Mouse (Mus musculus) heart, postnatal 0 days (tissue): ENCODE data around the gene Hspg2. TPM values are rescaled to one million over a fixed set of nuclear protein-coding genes. Genes with fewer than 3 reads are reported as not detected.

Source experiments
- ATAC-seq: fragments of 200-750 bp; cut with Nextera tagmentation; 2 replicates; pipeline ENCODE4 v1.8.0; 2017; ENCODE audit warnings: low read depth, moderate number of reproducible peaks, moderate library complexity; ENCODE audit not compliant: insufficient read depth
- DNase-seq: peaks from one replicate; pipeline ENCODE4 v3.0.0-alpha.2; 2016; ENCODE audit warnings: low spot score
- H3K27ac ChIP-seq: fragments of 300-500 bp; sonication (generic); 2 replicates; pipeline ENCODE4 v1.5.1; 2014; ENCODE audit warnings: low read depth, mild to moderate bottlenecking
- H3K27me3 ChIP-seq: fragments of 300-500 bp; sonication (generic); 2 replicates; pipeline ENCODE4 v1.6.1; 2014; ENCODE audit warnings: low read length, mixed read lengths; ENCODE audit not compliant: control insufficient read depth, insufficient read depth
- H3K36me3 ChIP-seq: fragments of 300-500 bp; sonication (generic); replicated peaks from 2 replicates; pipeline ENCODE4 v1.6.1; 2014; ENCODE audit warnings: low read length, mixed read lengths; ENCODE audit not compliant: control insufficient read depth, insufficient read depth
- H3K4me1 ChIP-seq: fragments of 300-500 bp; sonication (generic); 2 replicates; pipeline ENCODE4 v1.6.1; 2014; ENCODE audit warnings: antibody characterized with exemption; ENCODE audit not compliant: control insufficient read depth, insufficient read depth
- H3K4me2 ChIP-seq: fragments of 300-500 bp; sonication (generic); 2 replicates; pipeline ENCODE4 v1.6.1; 2014; ENCODE audit warnings: low read depth, mild to moderate bottlenecking, low read length, moderate library complexity
- H3K4me3 ChIP-seq: fragments of 300-500 bp; sonication (generic); 2 replicates; pipeline ENCODE4 v1.5.1; 2014; ENCODE audit warnings: low read depth, low read length
- H3K9ac ChIP-seq: fragments of 300-500 bp; sonication (generic); replicated peaks from 2 replicates; pipeline ENCODE4 v1.6.1; 2014; ENCODE audit warnings: low read depth, low read length, mixed read lengths
- H3K9me3 ChIP-seq: fragments of 300-500 bp; sonication (generic); replicated peaks from 2 replicates; pipeline ENCODE4 v1.6.1; 2016; ENCODE audit warnings: low read length; ENCODE audit not compliant: control insufficient read depth
- CTCF ChIP-seq: IDR thresholded peaks from 2 replicates; pipeline ENCODE4 v1.5.1; 2016; ENCODE audit warnings: antibody characterized with exemption, control low read depth, low read depth
- EP300 ChIP-seq: IDR thresholded peaks from 2 replicates; pipeline ENCODE4 v1.6.1; 2016; ENCODE audit warnings: antibody characterized with exemption, low read depth
- WGBS: fragments of 180-500 bp; shearing (Covaris S2); extraction: QIAGEN DNeasy Blood & Tissue Kit; methylation state at CpG from one replicate; pipeline ENCODE4 v1.1.7; 2014; 5-methylcytosine and 5-hydroxymethylcytosine counted together
- polyA plus RNA-seq: library from polyadenylated mRNA; unstranded; fragments of >200 nt; fragmentation: Nextera tagmentation; extraction: Ambion mirVana; gene quantifications from 2 replicates; pipeline ENCODE4 v1.2.1, GENCODE M21; 2015
- total RNA-seq: library from RNA; depleted of rRNA; stranded (reverse); fragments of >200 nt; gene quantifications from 2 replicates; pipeline ENCODE4 v1.2.3, GENCODE M21; 2014; ENCODE audit warnings: low replicate concordance

Hspg2 gene
- total and polyA plus RNA-seq, 2 experiments from 2014 or later, result 42.4 to 473 TPM

DNA sequence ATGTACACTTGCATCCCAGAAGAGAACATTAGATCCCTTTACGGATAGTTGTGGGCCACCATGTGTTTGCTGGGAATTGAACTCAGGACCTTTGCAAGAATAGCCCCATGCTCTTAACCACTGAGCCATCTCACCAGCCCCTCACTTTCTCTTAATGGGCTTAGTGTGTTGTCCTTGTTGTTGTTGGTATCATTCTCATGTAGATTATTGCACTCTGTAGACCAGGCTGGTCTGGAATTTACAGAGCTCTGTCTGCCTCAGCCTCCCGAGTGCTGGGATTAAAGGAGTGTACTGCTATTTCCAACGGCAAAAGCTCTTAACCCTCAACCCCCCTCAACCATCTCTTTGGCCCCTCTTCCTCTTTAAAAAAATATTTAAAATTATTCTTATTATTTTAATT lies 121.0 kb downstream of the Hspg2 start:
- no peaks in the 10 kb centered on the region for H3K27me3 ChIP-seq
- no peak overlapping the region for H3K4me2 ChIP-seq
- H3K9ac ChIP-seq, result no peak overlapping the region
- H3K4me1 ChIP-seq, result no peaks in the 10 kb centered on the region
- no peak overlapping the region for H3K4me3 ChIP-seq
- H3K27ac ChIP-seq, result no peak overlapping the region
- no peaks in the 10 kb centered on the region for H3K9me3 ChIP-seq
- H3K36me3 ChIP-seq, result no peaks in the 10 kb centered on the region
- 77% methylated on average over 3 of the region's 3 CpGs for WGBS
- DNase-seq (no peak), ATAC-seq (no peak)
- TF ChIP-seq EP300, result no peak
- TF ChIP-seq CTCF, result no peak

DNA sequence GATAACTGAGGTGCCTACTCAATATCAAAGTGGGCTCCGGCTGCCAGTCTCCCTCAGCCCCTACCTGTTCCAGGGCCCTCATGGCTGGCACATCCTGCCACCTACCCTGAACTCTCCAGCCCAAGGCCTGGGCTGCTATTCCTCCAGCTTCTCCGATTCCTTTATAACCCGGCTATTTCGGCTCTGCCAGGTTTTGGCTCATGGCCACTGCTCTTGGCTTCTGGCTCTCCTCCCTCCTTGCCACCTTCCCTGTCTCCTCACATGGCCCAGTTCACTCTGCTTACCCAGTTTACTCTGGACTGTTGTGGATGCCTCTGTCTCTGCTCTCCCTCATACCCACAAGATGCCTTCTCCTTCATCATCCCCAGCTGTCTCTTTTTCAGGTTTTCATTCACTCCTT lies 122.4 kb downstream of the Hspg2 start:
- Histone ChIP-seq H3K9ac (no peak overlapping the region), H3K4me1 (peaks cover 13% of the 10 kb centered on the region), H3K27me3 (no peaks in the 10 kb centered on the region), H3K27ac (no peak overlapping the region), H3K9me3 (no peaks in the 10 kb centered on the region), H3K36me3 (no peaks in the 10 kb centered on the region), H3K4me2 (no peak overlapping the region), H3K4me3 (no peak overlapping the region)
- WGBS, result 55% methylated on average over 4 of the region's 4 CpGs
- ATAC-seq (no peak), DNase-seq (no peak)
- no peak for TF ChIP-seq CTCF
- TF ChIP-seq EP300, result no peak

DNA sequence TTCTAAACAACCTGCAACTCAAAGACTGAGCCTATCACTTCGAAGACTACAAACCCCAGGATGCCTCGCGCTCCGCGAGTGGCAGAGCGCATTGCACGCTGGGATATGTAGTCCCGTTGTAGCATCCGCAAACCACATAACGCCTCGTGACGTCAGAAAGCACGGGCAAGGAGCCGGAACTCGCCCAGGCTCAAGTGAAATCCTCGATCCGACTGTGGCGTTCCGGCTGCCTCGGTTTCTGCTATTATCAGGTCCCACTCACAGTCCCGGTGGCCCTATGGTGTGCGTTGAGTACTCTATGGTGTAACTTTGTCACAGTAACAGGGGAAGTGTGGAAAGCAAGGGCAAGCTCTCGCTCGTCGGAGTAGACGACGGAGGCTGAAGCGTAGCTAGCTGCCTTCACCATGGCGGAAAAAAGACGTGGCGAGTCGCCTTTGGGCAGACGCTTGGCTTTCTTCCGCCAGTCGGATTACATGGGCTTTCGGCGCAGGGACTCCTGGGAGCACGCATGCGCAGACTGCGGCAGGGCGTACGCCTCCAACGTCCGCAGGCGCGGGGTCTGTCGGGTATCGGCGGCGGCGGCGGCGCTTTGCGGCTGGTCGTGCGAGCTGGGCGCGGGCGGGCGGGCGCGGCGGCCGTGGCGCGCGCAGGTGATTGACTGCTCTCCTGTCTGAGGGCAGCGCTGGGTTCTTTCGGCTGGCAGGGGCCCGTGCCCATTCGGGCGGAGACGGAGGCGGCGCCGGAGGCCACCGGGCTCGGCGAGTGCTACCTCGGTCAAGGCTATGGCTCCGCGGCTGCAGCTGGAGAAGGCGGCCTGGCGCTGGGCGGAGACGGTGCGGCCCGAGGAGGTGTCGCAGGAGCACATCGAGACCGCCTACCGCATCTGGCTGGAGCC lies 125.3 kb downstream of the Hspg2 start, which contains the start of gene Usp48:
TSS of gene Usp48 (plus strand) at position 155 of the 895 bp plus-strand sequence.
- peak within 1 kb of the TSS; percentile 74 for H3K4me3 ChIP-seq
- DNase-seq, result peak; percentile 98
- H3K27me3 ChIP-seq, result no peaks in the 10 kb centered on the region
- ATAC-seq, result peak; percentile 95
- H3K36me3 ChIP-seq, result no peaks in the 10 kb centered on the region
- H3K4me1 ChIP-seq, result peaks cover 22% of the 10 kb centered on the region
- under 1% methylated on average over 91 of the region's 92 CpGs for WGBS
- H3K27ac ChIP-seq, result peak within 1 kb of the TSS; percentile 99
- no peaks in the 10 kb centered on the region for H3K9me3 ChIP-seq
- TF ChIP-seq EP300 (no peak), CTCF (no peak)
- peak within 1 kb of the TSS; percentile 76 for H3K9ac ChIP-seq
- H3K4me2 ChIP-seq, result peak within 1 kb of the TSS; percentile 79

DNA sequence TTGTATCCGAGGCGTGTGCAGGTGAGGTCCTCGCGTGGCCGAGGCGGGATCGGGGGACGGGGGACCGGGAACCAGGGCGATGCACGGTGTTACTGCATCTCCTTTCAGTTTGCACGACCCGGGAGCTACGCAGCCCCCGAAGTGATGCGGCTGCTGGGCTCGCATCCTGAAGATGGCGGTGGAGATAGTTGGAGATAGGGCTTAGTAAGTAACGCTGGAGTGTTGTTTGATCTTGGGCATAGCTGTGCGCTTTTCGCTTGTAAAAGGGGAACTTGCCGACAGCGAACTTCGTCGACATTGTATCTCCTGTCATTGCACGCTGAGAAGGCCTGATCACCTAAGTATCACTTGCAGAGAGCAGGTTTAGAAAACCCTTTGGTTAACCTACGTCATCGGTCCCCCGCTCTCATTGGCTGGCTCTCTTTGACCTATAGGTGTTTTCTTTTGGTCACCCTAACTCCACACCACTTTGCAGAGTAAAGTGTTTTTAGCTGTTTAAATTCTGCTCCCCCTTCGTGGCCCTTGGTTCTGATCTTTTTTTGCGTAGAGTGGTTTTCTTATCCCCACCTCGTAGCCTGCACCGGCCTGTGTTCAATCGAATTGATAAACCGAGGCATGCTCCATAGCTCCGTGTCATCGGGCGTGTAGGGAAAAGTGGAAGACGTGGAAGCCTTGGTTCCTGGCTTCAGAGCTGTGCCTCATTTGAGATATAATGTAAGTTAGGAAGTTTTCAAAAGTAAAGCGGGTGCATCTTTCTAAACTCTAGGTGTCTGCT lies 126.1 kb downstream of the Hspg2 start:
- 2% methylated on average over 40 of the region's 40 CpGs for WGBS
- TF ChIP-seq CTCF (no peak), EP300 (no peak)
- Histone ChIP-seq H3K9ac (peak overlapping the region; percentile 76), H3K27ac (peak overlapping the region; percentile 99), H3K36me3 (no peaks in the 10 kb centered on the region), H3K9me3 (no peaks in the 10 kb centered on the region), H3K4me3 (peak overlapping the region; percentile 74), H3K4me1 (peaks cover 22% of the 10 kb centered on the region), H3K4me2 (peak overlapping the region; percentile 79), H3K27me3 (no peaks in the 10 kb centered on the region)
- DNase-seq (peak; percentile 19), ATAC-seq (no peak)

DNA sequence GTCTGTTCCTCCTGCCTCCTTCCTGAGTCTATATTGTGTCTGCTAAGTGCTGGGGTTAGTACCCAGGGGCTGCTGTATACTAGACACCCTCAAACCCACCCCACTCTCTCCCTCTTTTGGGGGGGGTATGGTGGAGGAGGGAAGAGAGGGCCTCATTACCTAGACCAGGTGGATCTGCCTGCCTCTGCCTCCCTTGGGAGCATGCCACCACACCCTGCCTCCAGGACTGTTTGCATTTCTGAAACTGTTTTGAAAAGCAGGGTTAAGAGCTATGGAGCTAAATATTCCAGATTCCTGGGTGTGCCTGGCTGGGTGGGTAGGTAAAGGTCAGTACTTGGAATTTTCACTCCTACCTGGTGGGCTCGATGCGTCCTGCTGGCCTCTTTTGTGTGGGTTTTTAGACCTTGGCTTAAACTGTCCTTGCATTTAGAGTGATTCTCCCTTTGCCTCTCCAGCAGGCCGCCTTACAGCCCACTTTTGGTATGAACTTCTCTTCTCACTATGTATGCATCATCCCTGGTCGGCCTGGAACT lies 128.6 kb downstream of the Hspg2 start:
- Histone ChIP-seq H3K9ac (no peak overlapping the region), H3K4me1 (peaks cover 22% of the 10 kb centered on the region), H3K27me3 (no peaks in the 10 kb centered on the region)

More for the DNA sequence above, 128.6 kb downstream of the Hspg2 start:
- H3K36me3 ChIP-seq, result no peaks in the 10 kb centered on the region
- no peak for TF ChIP-seq CTCF
- H3K9me3 ChIP-seq, result no peaks in the 10 kb centered on the region
- H3K4me3 ChIP-seq, result no peak overlapping the region
- H3K27ac ChIP-seq, result no peak overlapping the region
- ATAC-seq (no peak), DNase-seq (no peak)
- 93% methylated on average over 4 of the region's 4 CpGs for whole genome bisulfite sequencing
- H3K4me2 ChIP-seq, result no peak overlapping the region
